Mouse (Mus musculus): ENCODE measurements around the gene Parp9. TPM values are rescaled to one million over a fixed set of nuclear protein-coding genes. Genes with fewer than 3 reads are reported as not detected.
"Not testable (repeated sequence)": the region's sequence is repeated elsewhere in the genome, so short reads cannot be mapped to it uniquely, and the experiment has no call there.

Parp9 gene
- total RNA-seq (2021), result 10 to 100 TPM; 12.5 to 16.4 TPM
- long read RNA-seq, experiment 1, transcript Parp9-203 (11 exons, 3,548 nt), result major isoform, 12 of 21 reads
- long read RNA-seq, experiment 1, partial matches to known transcripts, result 2 of 21 reads
- long read RNA-seq, experiment 1, other reads (novel, unspliced or antisense), result 7 of 21 reads
- long read RNA-seq, experiment 2, transcript Parp9-203 (11 exons, 3,548 nt), result major isoform, 7 of 11 reads
- long read RNA-seq, experiment 2, partial matches to known transcripts, result 3 of 11 reads
- long read RNA-seq, experiment 2, other reads (novel, unspliced or antisense), result 1 of 11 reads

- peak; percentile 76 for DNase-seq
Observed at GRCm38 (mm10) chr16:35938211-35939151, at the start of gene Parp9, which contains the start of gene Dtx3l. Gene Parp9 (plus strand): TSS chr16:35938470. Gene Dtx3l (minus strand): TSS chr16:35939151.

GRCm38 (mm10) chr16:35888910-35889309, 49.4 kb upstream of the Parp9 start:
- DNase-seq, result no peak

- DNase-seq, result no peak
Observed at GRCm38 (mm10) chr16:35890645-35891044, 47.6 kb upstream of the Parp9 start.

- DNase-seq, result not testable (repeated sequence)
Observed at GRCm38 (mm10) chr16:35891603-35892002, 46.7 kb upstream of the Parp9 start.

- DNase-seq, result no peak
Observed at GRCm38 (mm10) chr16:35894997-35895396, 43.3 kb upstream of the Parp9 start.

GRCm38 (mm10) chr16:35900541-35900940, 37.7 kb upstream of the Parp9 start:
- no peak for DNase-seq

- DNase-seq, result no peak
Observed at GRCm38 (mm10) chr16:35903014-35903640, 35.1 kb upstream of the Parp9 start.

- DNase-seq, result no peak
Observed at GRCm38 (mm10) chr16:35904121-35904736, 34.0 kb upstream of the Parp9 start.

GRCm38 (mm10) chr16:35905355-35905754, 32.9 kb upstream of the Parp9 start:
- no peak for DNase-seq

- no peak for DNase-seq
Observed at GRCm38 (mm10) chr16:35905819-35906485, 32.3 kb upstream of the Parp9 start.

- peak; percentile 32 for DNase-seq
Observed at GRCm38 (mm10) chr16:35906887-35907286, 31.4 kb upstream of the Parp9 start.

- DNase-seq, result peak; percentile 40
Observed at GRCm38 (mm10) chr16:35907432-35908201, 30.7 kb upstream of the Parp9 start.

GRCm38 (mm10) chr16:35911449-35911848, 26.8 kb upstream of the Parp9 start:
- DNase-seq, result no peak

- peak; percentile 30 for DNase-seq
Observed at GRCm38 (mm10) chr16:35913526-35913925, 24.7 kb upstream of the Parp9 start.

- DNase-seq, result no peak
Observed at GRCm38 (mm10) chr16:35914301-35914700, 24.0 kb upstream of the Parp9 start.

- DNase-seq, result no peak
Observed at GRCm38 (mm10) chr16:35918721-35919543, 19.3 kb upstream of the Parp9 start.

- DNase-seq, result no peak
Observed at GRCm38 (mm10) chr16:35921676-35922235, 16.5 kb upstream of the Parp9 start.

GRCm38 (mm10) chr16:35922301-35922895, 15.9 kb upstream of the Parp9 start:
- DNase-seq, result no peak

- no peak for DNase-seq
Observed at GRCm38 (mm10) chr16:35923546-35924198, 14.6 kb upstream of the Parp9 start.
